ENCODE assay signal across 22 mouse cellular contexts in genomic region chr10:121445808-121446207, GRCm38 (mm10). TPM values are rescaled to one million over a fixed set of nuclear protein-coding genes. Genes with fewer than 3 reads are reported as not detected.
DNase-seq lines count a peak whose midpoint lies in the region; ATAC-seq and TF ChIP-seq lines count a peak whose summit lies in the region.
"Had no signal": no experiment of that assay in that cellular context is flagged by ENCODE, and none has a peak within 500 bp of the region (broad histone marks: within the 10 kb centered on the region; RNA-seq: fewer than 3 reads in every experiment).

No protein-coding gene starts in this region.

- TF ChIP-seq CTCF in liver, postnatal 0 days (IDR thresholded peaks at IDR 0.05; ENCODE audit: low read depth): no peak
- no peak for TF ChIP-seq CTCF in stomach, postnatal 0 days (IDR thresholded peaks at IDR 0.05; ENCODE audit: low read depth)

- peaks cover 61% of the 10 kb centered on the region for H3K4me1 ChIP-seq in heart, embryonic 10.5 days
- H3K4me1 ChIP-seq in liver, postnatal 0 days (ENCODE audit: insufficient read depth): peaks cover 29% of the 10 kb centered on the region
- peaks cover 12% of the 10 kb centered on the region for H3K4me1 ChIP-seq in liver, embryonic 12.5 days
- 0 out of 2 replicates have a peak, but pooled peaks cover 7% of the 10 kb centered on the region for H3K4me1 ChIP-seq in stomach, embryonic 15.5 days
- no peaks in the 10 kb centered on the region for H3K4me1 ChIP-seq in stomach, postnatal 0 days (replicated peaks; ENCODE audit: control insufficient read depth, insufficient read depth)

- no peaks in the 10 kb centered on the region for H3K9me3 ChIP-seq in heart, embryonic 10.5 days
- H3K9me3 ChIP-seq in liver, postnatal 0 days (ENCODE audit: low read length): no peaks in the 10 kb centered on the region
- H3K9me3 ChIP-seq in liver, embryonic 12.5 days (replicated peaks): no peaks in the 10 kb centered on the region
- H3K9me3 ChIP-seq in stomach, embryonic 15.5 days: no peaks in the 10 kb centered on the region
- H3K9me3 ChIP-seq in stomach, postnatal 0 days (ENCODE audit: control insufficient read depth, low read length): no peaks in the 10 kb centered on the region
- H3K9me3 ChIP-seq: embryonic facial prominence, embryonic 15.5 days; forebrain, embryonic 10.5 days; G1E; hindbrain, embryonic 12.5 days had no signal

- no peak overlapping the region for H3K4me3 ChIP-seq in heart, embryonic 10.5 days
- H3K4me3 ChIP-seq in liver, postnatal 0 days (ENCODE audit: low read depth, low read length): no peak overlapping the region
- H3K4me3 ChIP-seq in liver, embryonic 12.5 days: no peak overlapping the region
- no peak overlapping the region for H3K4me3 ChIP-seq in stomach, embryonic 15.5 days (replicated peaks)
- no peak overlapping the region for H3K4me3 ChIP-seq in stomach, postnatal 0 days (ENCODE audit: low read depth, low read length)
- H3K4me3 ChIP-seq: embryonic facial prominence, embryonic 15.5 days; erythroblast, embryonic 14.5 days; forebrain, embryonic 10.5 days; hindbrain, embryonic 12.5 days had no signal

- no peak overlapping the region for H3K9ac ChIP-seq in liver, postnatal 0 days (replicated peaks)
- no peak overlapping the region for H3K9ac ChIP-seq in liver, embryonic 12.5 days
- H3K9ac ChIP-seq in stomach, embryonic 15.5 days: no peak overlapping the region
- H3K9ac ChIP-seq in stomach, postnatal 0 days (ENCODE audit: low read length): no peak overlapping the region
- H3K9ac ChIP-seq: embryonic facial prominence, embryonic 15.5 days; hindbrain, embryonic 12.5 days had no signal

- peak; percentile 89 for ATAC-seq in liver, postnatal 0 days
- ATAC-seq in liver, embryonic 12.5 days: no peak
- 0 out of 2 replicates have a peak, but pooled peaks have one; percentile 47 for ATAC-seq in stomach, embryonic 15.5 days (ENCODE audit: insufficient read depth, low FRiP score, low read depth)
- ATAC-seq in stomach, postnatal 0 days (ENCODE audit: low FRiP score, low TSS enrichment): no peak
- ATAC-seq: forebrain, embryonic 14.5 days; hindbrain, embryonic 16.5 days had no signal

- H3K27ac ChIP-seq in heart, embryonic 10.5 days: 0 out of 2 replicates have a peak overlapping the region, but pooled peaks have one; percentile 57
- peak overlapping the region; percentile 64; the same call in 1 of the 2 replicates for H3K27ac ChIP-seq in liver, postnatal 0 days (ENCODE audit: low read depth)
- H3K27ac ChIP-seq in liver, embryonic 12.5 days: no peak overlapping the region
- H3K27ac ChIP-seq in stomach, embryonic 15.5 days: no peak overlapping the region
- H3K27ac ChIP-seq in stomach, postnatal 0 days (replicated peaks): no peak overlapping the region
- H3K27ac ChIP-seq: embryonic facial prominence, embryonic 15.5 days; forebrain, embryonic 10.5 days; hindbrain, embryonic 12.5 days had no signal

- no peak for TF ChIP-seq EP300 in liver, postnatal 0 days (IDR thresholded peaks at IDR 0.05; ENCODE audit: low read depth)
- no peak for TF ChIP-seq EP300 in stomach, postnatal 0 days (optimal IDR thresholded peaks at IDR 0.05)

- no peak overlapping the region; the same call in 1 of the 2 replicates for H3K4me2 ChIP-seq in liver, postnatal 0 days (ENCODE audit: low read depth, low read length)
- no peak overlapping the region for H3K4me2 ChIP-seq in liver, embryonic 12.5 days
- no peak overlapping the region for H3K4me2 ChIP-seq in stomach, embryonic 15.5 days
- no peak overlapping the region for H3K4me2 ChIP-seq in stomach, postnatal 0 days (replicated peaks; ENCODE audit: low read depth)
- H3K4me2 ChIP-seq: embryonic facial prominence, embryonic 15.5 days; hindbrain, embryonic 12.5 days had no signal

- no peaks in the 10 kb centered on the region for H3K36me3 ChIP-seq in heart, embryonic 10.5 days
- peaks cover 5% of the 10 kb centered on the region for H3K36me3 ChIP-seq in liver, postnatal 0 days (replicated peaks; ENCODE audit: insufficient read depth, low read length)
- no peaks in the 10 kb centered on the region for H3K36me3 ChIP-seq in liver, embryonic 12.5 days
- no peaks in the 10 kb centered on the region; the same call in 1 of the 2 replicates for H3K36me3 ChIP-seq in stomach, embryonic 15.5 days
- H3K36me3 ChIP-seq in stomach, postnatal 0 days (ENCODE audit: control insufficient read depth, insufficient read depth, low read length): no peaks in the 10 kb centered on the region
- H3K36me3 ChIP-seq: embryonic facial prominence, embryonic 15.5 days; forebrain, embryonic 10.5 days; G1E; hindbrain, embryonic 12.5 days had no signal

- 86% methylated on average over 8 of the region's 8 CpGs for WGBS in heart, embryonic 10.5 days
- WGBS in liver, postnatal 0 days (ENCODE audit: insufficient replicate concordance): 68% methylated on average over 8 of the region's 8 CpGs
- WGBS in liver, embryonic 12.5 days (ENCODE audit: insufficient replicate concordance): 71% methylated on average over 8 of the region's 8 CpGs
- 77% methylated on average over 8 of the region's 8 CpGs for WGBS in stomach, embryonic 15.5 days
- WGBS in stomach, postnatal 0 days: 78% methylated on average over 8 of the region's 8 CpGs

- no peaks in the 10 kb centered on the region for H3K27me3 ChIP-seq in heart, embryonic 10.5 days (ENCODE audit: insufficient read depth, poor library complexity, severe bottlenecking)
- no peaks in the 10 kb centered on the region for H3K27me3 ChIP-seq in liver, postnatal 0 days (ENCODE audit: insufficient read depth, low read length)
- H3K27me3 ChIP-seq in liver, embryonic 12.5 days (replicated peaks): no peaks in the 10 kb centered on the region
- no peaks in the 10 kb centered on the region for H3K27me3 ChIP-seq in stomach, embryonic 15.5 days (replicated peaks)
- H3K27me3 ChIP-seq in stomach, postnatal 0 days (ENCODE audit: control insufficient read depth, insufficient read depth, low read length): no peaks in the 10 kb centered on the region
- H3K27me3 ChIP-seq: embryonic facial prominence, embryonic 15.5 days; hindbrain, embryonic 12.5 days had no signal

- DNase-seq in heart, embryonic 10.5 days (ENCODE audit: low spot score): no peak
- no peak for DNase-seq in heart, adult 9 months (ENCODE audit: low spot score in 2 of 2)
- DNase-seq in liver, postnatal 0 days: peak; percentile 39
- no peak for DNase-seq in stomach, postnatal 0 days (ENCODE audit: low spot score)
- no peak for DNase-seq in thymus, postnatal 4 days
- DNase-seq: adrenal gland, adult 8-10 months; adrenal gland, postnatal 36 days; cerebellum, adult 11 months; cerebellum, adult 8-10 months; cerebellum, postnatal 14 days; embryo, embryonic 11 days; heart, postnatal 10 days; heart, postnatal 4 days had no signal

RNA-seq across cellular contexts. Expression of gene Rassf3, which starts 30.3 kb away (rescaled TPM):
- 19.6 and 21.1 TPM in 2 replicates for polyA plus RNA-seq in heart, embryonic 10.5 days (2016; fragmentation: Nextera tagmentation; extraction: Ambion mirVana)
- polyA plus RNA-seq in liver, postnatal 0 days (2015; fragmentation: Nextera tagmentation; extraction: Ambion mirVana): 16.4 and 16.6 TPM in 2 replicates
- polyA plus RNA-seq in liver, embryonic 12.5 days (2016; fragmentation: Nextera tagmentation; extraction: Ambion mirVana): 12.3 and 12.8 TPM in 2 replicates
- polyA plus RNA-seq in stomach, embryonic 15.5 days (2015; fragmentation: Nextera tagmentation; extraction: Ambion mirVana): 22.4 and 25.7 TPM in 2 replicates
- 19.2 and 20.0 TPM in 2 replicates for polyA plus RNA-seq in stomach, postnatal 0 days (2015; fragmentation: Nextera tagmentation; extraction: Ambion mirVana)

Comparison
In these comparisons a context has a peak if more than half of its experiments do, and no peak if none do; other contexts are left out.
1. H3K27ac ChIP-seq: peak in heart, embryonic 10.5 days (single experiment) and liver, postnatal 0 days (single experiment); none in liver, embryonic 12.5 days (single experiment), stomach, embryonic 15.5 days (single experiment) and stomach, postnatal 0 days (single experiment).
2. ATAC-seq: peak in liver, postnatal 0 days (single experiment) and stomach, embryonic 15.5 days (single experiment); none in liver, embryonic 12.5 days (single experiment) and stomach, postnatal 0 days (single experiment).